Mouse (Mus musculus): ENCODE data around the gene Crygc.

DNA sequence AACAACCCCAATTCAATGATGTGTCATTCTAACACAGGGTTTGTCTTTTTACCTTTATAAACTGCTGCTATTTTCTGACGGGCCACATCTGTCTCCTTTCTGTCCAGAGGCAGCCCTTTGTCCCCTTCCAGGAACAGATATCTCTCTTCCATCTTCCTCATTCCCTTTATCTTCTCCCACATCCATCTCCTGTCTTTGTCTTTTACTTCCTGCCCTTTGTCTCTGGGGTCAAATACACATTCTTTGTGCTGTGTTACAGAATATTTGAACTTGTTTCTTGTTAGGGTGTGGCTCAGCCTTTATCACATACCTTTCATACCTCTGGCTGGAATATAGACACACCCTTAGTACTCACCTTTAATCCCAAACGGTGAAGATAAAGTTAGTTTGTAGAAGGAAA, 35.9 kb downstream of the Crygc start:
- TF ChIP-seq CTCF (IDR thresholded peaks at IDR 0.05; ENCODE audit: low read depth, low read length) (no peak), POLR2A (IDR thresholded peaks at IDR 0.05; ENCODE audit: extremely low read depth, insufficient read depth, low read length) (no peak)

All from liver, adult 2 months (tissue).